Comparison of ENCODE assay signal across 10 mouse cellular contexts in genomic region chr10:58600983-58601382, GRCm38 (mm10).
DNase-seq lines count a peak whose midpoint lies in the region; ATAC-seq and TF ChIP-seq lines count a peak whose summit lies in the region.
"Had no signal": no experiment of that assay in that cellular context is flagged by ENCODE, and none has a peak within 500 bp of the region (broad histone marks: within the 10 kb centered on the region; RNA-seq: fewer than 3 reads in every experiment).

No protein-coding gene starts in this region.

- no peak overlapping the region for H3K9ac ChIP-seq in hindbrain, embryonic 16.5 days (ENCODE audit: low read depth, low read length)
- H3K9ac ChIP-seq in neural tube, embryonic 14.5 days (replicated peaks; ENCODE audit: low read depth, low read length), result no peak overlapping the region
- H3K9ac ChIP-seq: liver, embryonic 15.5 days had no signal

- no peaks in the 10 kb centered on the region for H3K36me3 ChIP-seq in embryonic facial prominence, embryonic 10.5 days (replicated peaks)
- no peaks in the 10 kb centered on the region for H3K36me3 ChIP-seq in hindbrain, embryonic 16.5 days (ENCODE audit: control insufficient read depth, insufficient read depth, low read length)
- no peaks in the 10 kb centered on the region for H3K36me3 ChIP-seq in neural tube, embryonic 14.5 days (ENCODE audit: control insufficient read depth, insufficient read depth, low read length)
- H3K36me3 ChIP-seq: liver, embryonic 15.5 days had no signal

- H3K9me3 ChIP-seq in embryonic facial prominence, embryonic 10.5 days, result no peaks in the 10 kb centered on the region
- no peaks in the 10 kb centered on the region for H3K9me3 ChIP-seq in hindbrain, embryonic 16.5 days (ENCODE audit: control insufficient read depth, low read length)
- H3K9me3 ChIP-seq in neural tube, embryonic 14.5 days (ENCODE audit: control insufficient read depth, low read length), result no peaks in the 10 kb centered on the region
- H3K9me3 ChIP-seq: liver, embryonic 15.5 days had no signal

- no peak overlapping the region for H3K27ac ChIP-seq in cerebellum, adult 2 months (ENCODE audit: insufficient read depth, low read length)
- no peak overlapping the region for H3K27ac ChIP-seq in embryonic facial prominence, embryonic 10.5 days (replicated peaks)
- peak overlapping the region; percentile 64 for H3K27ac ChIP-seq in hindbrain, embryonic 16.5 days (ENCODE audit: low read depth, low read length)
- H3K27ac ChIP-seq in neural tube, embryonic 14.5 days (ENCODE audit: low read depth, low read length), result peak overlapping the region; percentile 71; the same call in 1 of the 2 replicates
- H3K27ac ChIP-seq: liver, embryonic 15.5 days had no signal

- 65% methylated on average over 5 of the region's 5 CpGs for WGBS in cerebellum, adult 2 months
- WGBS in embryonic facial prominence, embryonic 10.5 days, result 9% methylated on average over 5 of the region's 5 CpGs
- 10% methylated on average over 5 of the region's 5 CpGs for WGBS in hindbrain, embryonic 16.5 days
- WGBS in neural tube, embryonic 14.5 days, result under 1% methylated on average over 5 of the region's 5 CpGs

- H3K4me1 ChIP-seq in cerebellum, adult 2 months (ENCODE audit: control insufficient read depth, insufficient read depth, low read length), result peaks cover 16% of the 10 kb centered on the region
- H3K4me1 ChIP-seq in embryonic facial prominence, embryonic 10.5 days, result peaks cover 5% of the 10 kb centered on the region; the same call in 1 of the 2 replicates
- peaks cover 11% of the 10 kb centered on the region; the same call in 1 of the 2 replicates for H3K4me1 ChIP-seq in hindbrain, embryonic 16.5 days (ENCODE audit: control insufficient read depth, insufficient read depth, low read depth, low read length)
- peaks cover 11% of the 10 kb centered on the region; the same call in 1 of the 2 replicates for H3K4me1 ChIP-seq in neural tube, embryonic 14.5 days (ENCODE audit: control insufficient read depth, insufficient read depth, low read length)
- H3K4me1 ChIP-seq: liver, embryonic 15.5 days had no signal

- H3K4me3 ChIP-seq in cerebellum, adult 2 months (replicated peaks; ENCODE audit: insufficient read depth, low read depth, low read length), result no peak overlapping the region
- no peak overlapping the region for H3K4me3 ChIP-seq in embryonic facial prominence, embryonic 10.5 days
- H3K4me3 ChIP-seq in hindbrain, embryonic 16.5 days (ENCODE audit: low read length), result no peak overlapping the region
- H3K4me3 ChIP-seq in neural tube, embryonic 14.5 days (ENCODE audit: low read depth, low read length), result no peak overlapping the region
- H3K4me3 ChIP-seq: liver, embryonic 15.5 days; myocyte had no signal

- no peak overlapping the region for H3K4me2 ChIP-seq in hindbrain, embryonic 16.5 days (ENCODE audit: low read length)
- no peak overlapping the region for H3K4me2 ChIP-seq in neural tube, embryonic 14.5 days (ENCODE audit: low read depth, low read length)
- H3K4me2 ChIP-seq: liver, embryonic 15.5 days had no signal

- ATAC-seq in hindbrain, embryonic 16.5 days, result peak; percentile 68
- peak; percentile 86 for ATAC-seq in neural tube, embryonic 14.5 days (ENCODE audit: low read depth)

- peak; percentile 30 to 41 for DNase-seq in cerebellum, postnatal 10 days
- no peak for DNase-seq in cerebellum, adult 2 months
- DNase-seq in embryonic facial prominence, embryonic 10.5 days (ENCODE audit: low spot score), result peak; percentile 7
- no peak for DNase-seq in layer of hippocampus, adult 9-11 months
- no peak for DNase-seq in kidney, postnatal 25 days
- no peak for DNase-seq in right cerebral cortex, postnatal 4 days

- no peak for TF ChIP-seq CTCF in cerebellum, adult 2 months (IDR thresholded peaks at IDR 0.05; ENCODE audit: borderline replicate concordance, insufficient read depth, low read depth, low read length)

- TF ChIP-seq POLR2A in cerebellum, adult 2 months (IDR thresholded peaks at IDR 0.05; ENCODE audit: borderline replicate concordance, insufficient read depth, low read length), result no peak

- H3K27me3 ChIP-seq in cerebellum, adult 2 months (ENCODE audit: control insufficient read depth, insufficient read depth, low read length), result no peaks in the 10 kb centered on the region
- no peaks in the 10 kb centered on the region for H3K27me3 ChIP-seq in embryonic facial prominence, embryonic 10.5 days (replicated peaks; ENCODE audit: low read depth, poor library complexity, severe bottlenecking)
- H3K27me3 ChIP-seq in hindbrain, embryonic 16.5 days (replicated peaks; ENCODE audit: control insufficient read depth, insufficient read depth, low read length), result no peaks in the 10 kb centered on the region
- no peaks in the 10 kb centered on the region for H3K27me3 ChIP-seq in neural tube, embryonic 14.5 days (ENCODE audit: control insufficient read depth, insufficient read depth, low read length)
- H3K27me3 ChIP-seq: liver, embryonic 15.5 days had no signal

Comparison
In these comparisons a context has a peak if more than half of its experiments do, and no peak if none do; other contexts are left out.
1. DNase-seq: peak in cerebellum, postnatal 10 days (2 of 2) and embryonic facial prominence, embryonic 10.5 days (single experiment); none in cerebellum, adult 2 months (0 of 2), layer of hippocampus, adult 9-11 months (single experiment), kidney, postnatal 25 days (0 of 2) and right cerebral cortex, postnatal 4 days (single experiment).
2. H3K27ac ChIP-seq: peak in hindbrain, embryonic 16.5 days (single experiment) and neural tube, embryonic 14.5 days (single experiment); none in cerebellum, adult 2 months (single experiment) and embryonic facial prominence, embryonic 10.5 days (single experiment).